ENCODE assay signal across 25 mouse cellular contexts in genomic region chr12:109423716-109424429, GRCm38 (mm10). TPM values are rescaled to one million over a fixed set of nuclear protein-coding genes. Genes with fewer than 3 reads are reported as not detected.
DNase-seq lines count a peak whose midpoint lies in the region; ATAC-seq and TF ChIP-seq lines count a peak whose summit lies in the region.
"Had no signal": no experiment of that assay in that cellular context is flagged by ENCODE, and none has a peak within 500 bp of the region (broad histone marks: within the 10 kb centered on the region; RNA-seq: fewer than 3 reads in every experiment).

No protein-coding gene starts in this region.

- H3K27me3 ChIP-seq in kidney, embryonic 14.5 days (ENCODE audit: control insufficient read depth, insufficient read depth, low read length) = no peaks in the 10 kb centered on the region
- no peaks in the 10 kb centered on the region; the same call in 1 of the 2 replicates for H3K27me3 ChIP-seq in lung, embryonic 15.5 days
- no peaks in the 10 kb centered on the region; the same call in 1 of the 2 replicates for H3K27me3 ChIP-seq in limb, embryonic 12.5 days
- H3K27me3 ChIP-seq in stomach, postnatal 0 days (ENCODE audit: control insufficient read depth, insufficient read depth, low read length) = no peaks in the 10 kb centered on the region
- H3K27me3 ChIP-seq: embryonic facial prominence, embryonic 15.5 days had no signal

- peak; percentile 53 for ATAC-seq in kidney, embryonic 14.5 days (ENCODE audit: low FRiP score, low TSS enrichment)
- peak; percentile 20; the same call in 1 of the 2 replicates for ATAC-seq in lung, embryonic 15.5 days (ENCODE audit: borderline replicate concordance, extremely low read depth, low FRiP score, low TSS enrichment)
- 0 out of 2 replicates have a peak, but pooled peaks have one; percentile 33 for ATAC-seq in limb, embryonic 12.5 days (ENCODE audit: insufficient number of reproducible peaks, insufficient read depth, low FRiP score, low TSS enrichment, low read depth)
- ATAC-seq in stomach, postnatal 0 days (ENCODE audit: low FRiP score, low TSS enrichment) = 0 out of 2 replicates have a peak, but pooled peaks have one; percentile 11
- ATAC-seq: activated CD4-positive, CD25-positive, alpha-beta regulatory T cell, adult 4 months; lung, postnatal 0 days had no signal

- H3K4me1 ChIP-seq in kidney, embryonic 14.5 days (ENCODE audit: control insufficient read depth, insufficient read depth, low read length) = peaks cover 21% of the 10 kb centered on the region; the same call in 1 of the 2 replicates
- peaks cover 22% of the 10 kb centered on the region for H3K4me1 ChIP-seq in lung, embryonic 15.5 days
- peaks cover 32% of the 10 kb centered on the region for H3K4me1 ChIP-seq in limb, embryonic 12.5 days (replicated peaks)
- H3K4me1 ChIP-seq in stomach, postnatal 0 days (replicated peaks; ENCODE audit: control insufficient read depth, insufficient read depth) = 0 out of 2 replicates have a peak, but pooled peaks cover 3% of the 10 kb centered on the region

- whole genome bisulfite sequencing in kidney, embryonic 14.5 days = 74% methylated on average over 4 of the region's 4 CpGs
- 62% methylated on average over 4 of the region's 4 CpGs for WGBS in lung, embryonic 15.5 days
- WGBS in limb, embryonic 12.5 days = 69% methylated on average over 4 of the region's 4 CpGs
- 66% methylated on average over 4 of the region's 4 CpGs for WGBS in stomach, postnatal 0 days

- TF ChIP-seq EP300 in stomach, postnatal 0 days (optimal IDR thresholded peaks at IDR 0.05) = no peak

- no peak overlapping the region for H3K9ac ChIP-seq in kidney, embryonic 14.5 days (ENCODE audit: low read depth, low read length)
- no peak overlapping the region for H3K9ac ChIP-seq in lung, embryonic 15.5 days
- H3K9ac ChIP-seq in limb, embryonic 12.5 days (replicated peaks) = no peak overlapping the region
- H3K9ac ChIP-seq in stomach, postnatal 0 days (ENCODE audit: low read length) = no peak overlapping the region
- H3K9ac ChIP-seq: embryonic facial prominence, embryonic 15.5 days; forebrain, postnatal 0 days; liver, embryonic 14.5 days; neural tube, embryonic 12.5 days had no signal

- H3K27ac ChIP-seq in kidney, embryonic 14.5 days (ENCODE audit: low read depth, low read length) = no peak overlapping the region
- no peak overlapping the region for H3K27ac ChIP-seq in lung, embryonic 15.5 days
- peak overlapping the region; percentile 73; the same call in 1 of the 2 replicates for H3K27ac ChIP-seq in limb, embryonic 12.5 days
- H3K27ac ChIP-seq in stomach, postnatal 0 days (replicated peaks) = no peak overlapping the region
- H3K27ac ChIP-seq: embryonic facial prominence, embryonic 15.5 days; heart, adult 2 months; liver, embryonic 14.5 days; neural tube, embryonic 12.5 days had no signal

- no peaks in the 10 kb centered on the region for H3K9me3 ChIP-seq in kidney, embryonic 14.5 days (ENCODE audit: control insufficient read depth, low read length)
- H3K9me3 ChIP-seq in lung, embryonic 15.5 days = no peaks in the 10 kb centered on the region
- H3K9me3 ChIP-seq in limb, embryonic 12.5 days = no peaks in the 10 kb centered on the region
- H3K9me3 ChIP-seq in stomach, postnatal 0 days (ENCODE audit: control insufficient read depth, low read length) = no peaks in the 10 kb centered on the region
- H3K9me3 ChIP-seq: embryonic facial prominence, embryonic 15.5 days; heart, embryonic 13.5 days; midbrain, embryonic 13.5 days; neural tube, embryonic 12.5 days had no signal

- no peaks in the 10 kb centered on the region for H3K36me3 ChIP-seq in kidney, embryonic 14.5 days (ENCODE audit: control insufficient read depth, insufficient read depth, low read length)
- no peaks in the 10 kb centered on the region for H3K36me3 ChIP-seq in lung, embryonic 15.5 days
- no peaks in the 10 kb centered on the region for H3K36me3 ChIP-seq in limb, embryonic 12.5 days
- no peaks in the 10 kb centered on the region for H3K36me3 ChIP-seq in stomach, postnatal 0 days (ENCODE audit: control insufficient read depth, insufficient read depth, low read length)
- H3K36me3 ChIP-seq: embryonic facial prominence, embryonic 15.5 days; heart, embryonic 13.5 days; midbrain, embryonic 13.5 days; neural tube, embryonic 12.5 days had no signal

- DNase-seq in kidney, postnatal 10 days = no peak
- DNase-seq in lung, postnatal 4 days = no peak
- no peak for DNase-seq in stomach, postnatal 0 days (ENCODE audit: low spot score)
- DNase-seq in spleen, adult 18-20 months = no peak
- DNase-seq: adrenal gland, adult 8-10 months; cerebellum, adult 11-12 months; cerebellum, postnatal 14 days; forebrain, postnatal 0 days; gastrocnemius, postnatal 36 days; heart, adult 2 months; heart, postnatal 14 days; kidney, adult 8-10 months; layer of hippocampus, adult 9-11 months; right cerebral cortex, postnatal 25 days had no signal

- no peak for TF ChIP-seq CTCF in stomach, postnatal 0 days (IDR thresholded peaks at IDR 0.05; ENCODE audit: low read depth)

- H3K4me2 ChIP-seq in kidney, embryonic 14.5 days (replicated peaks; ENCODE audit: low read depth, low read length) = no peak overlapping the region
- H3K4me2 ChIP-seq in lung, embryonic 15.5 days = no peak overlapping the region
- no peak overlapping the region for H3K4me2 ChIP-seq in limb, embryonic 12.5 days
- no peak overlapping the region for H3K4me2 ChIP-seq in stomach, postnatal 0 days (replicated peaks; ENCODE audit: low read depth)

- H3K4me3 ChIP-seq in kidney, embryonic 14.5 days (ENCODE audit: low read length) = no peak overlapping the region
- H3K4me3 ChIP-seq in lung, embryonic 15.5 days = no peak overlapping the region
- H3K4me3 ChIP-seq in limb, embryonic 12.5 days (replicated peaks) = no peak overlapping the region
- no peak overlapping the region for H3K4me3 ChIP-seq in stomach, postnatal 0 days (ENCODE audit: low read depth, low read length)
- H3K4me3 ChIP-seq: heart, adult 2 months; heart, embryonic 13.5 days; neural tube, embryonic 12.5 days had no signal

RNA-seq across cellular contexts. Expression of gene Dlk1, which starts 28.8 kb away (rescaled TPM):
- 51.1 and 52.4 TPM in 2 replicates for polyA plus RNA-seq in kidney, embryonic 14.5 days (2014; fragmentation: Nextera tagmentation; extraction: Ambion mirVana)
- polyA plus RNA-seq in lung, embryonic 15.5 days (2015; fragmentation: Nextera tagmentation; extraction: Ambion mirVana) = 525 and 559 TPM in 2 replicates
- 120 and 148 TPM in 2 replicates for polyA plus RNA-seq in limb, embryonic 12.5 days (2016; fragmentation: Nextera tagmentation; extraction: Ambion mirVana)
- 183 and 187 TPM in 2 replicates for polyA plus RNA-seq in stomach, postnatal 0 days (2015; fragmentation: Nextera tagmentation; extraction: Ambion mirVana)
- polyA plus RNA-seq: activated CD4-positive, CD25-positive, alpha-beta regulatory T cell, adult 4 months; C2C12 had no signal
